Mouse (Mus musculus) CH12.LX (cell line): Measurements from ENCODE around the gene C1ql4. TPM values are rescaled to one million over a fixed set of nuclear protein-coding genes. Genes with fewer than 3 reads are reported as not detected.

Source experiments
- DNase-seq: peaks from one replicate; pipeline ENCODE4 v3.0.0-alpha.2; 2013; ENCODE audit errors: extremely low read depth
- H3K27ac ChIP-seq: 2 replicates; pipeline ENCODE4 v1.5.1; 2012; ENCODE audit warnings: low read depth, mild to moderate bottlenecking, control low read depth, moderate library complexity; ENCODE audit not compliant: insufficient read depth
- H3K27me3 ChIP-seq: replicated peaks from 2 replicates; pipeline ENCODE3; 2012; ENCODE audit warnings: inconsistent platforms
- H3K36me3 ChIP-seq, 2 experiments: replicated peaks in 1 of 2; 2 replicates each; pipeline versions ENCODE3 to v1.6.1; 2012; ENCODE audit warnings: inconsistent platforms in 1 of 2, low read length in 1 of 2, mild to moderate bottlenecking in 1 of 2, mixed read lengths in 1 of 2, moderate library complexity in 1 of 2; ENCODE audit not compliant: control insufficient read depth in 1 of 2, insufficient read depth in 1 of 2
- H3K4me1 ChIP-seq, 2 experiments: 2 replicates each; pipeline ENCODE4 v1.6.1; 2012; ENCODE audit warnings: inconsistent platforms in 1 of 2, moderate library complexity in 1 of 2; ENCODE audit not compliant: insufficient read depth in 2 of 2, control insufficient read depth in 1 of 2
- H3K4me2 ChIP-seq: 2 replicates; pipeline ENCODE4 v1.6.1; 2012; ENCODE audit warnings: low read depth, mild to moderate bottlenecking, control low read depth; ENCODE audit not compliant: poor library complexity, insufficient read depth, severe bottlenecking
- H3K4me3 ChIP-seq, 3 experiments: fragments of 150-350 bp in 1 of 3; sonication (generic) in 1 of 3; replicated peaks in 1 of 3; 2 replicates each; pipeline versions ENCODE3 to v1.5.1; 2011 to 2012; ENCODE audit warnings: low read depth in 2 of 3, low read length in 2 of 3, mild to moderate bottlenecking in 2 of 3, moderate library complexity in 2 of 3, control low read depth in 1 of 3, improper control_type of control experiment in 1 of 3, inconsistent platforms in 1 of 3, mixed read lengths in 1 of 3; ENCODE audit not compliant: poor library complexity in 1 of 3
- H3K79me2 ChIP-seq: replicated peaks from 2 replicates; pipeline ENCODE4 v1.6.1; 2012; ENCODE audit warnings: mild to moderate bottlenecking, moderate library complexity; ENCODE audit not compliant: control insufficient read depth, poor library complexity, insufficient read depth, severe bottlenecking; ENCODE audit errors: extremely low read depth
- H3K9ac ChIP-seq: 2 replicates; pipeline ENCODE4 v1.6.1; 2012; ENCODE audit warnings: low read depth, mild to moderate bottlenecking, control low read depth, moderate library complexity; ENCODE audit not compliant: insufficient read depth
- H3K9me3 ChIP-seq: replicated peaks from 2 replicates; pipeline ENCODE3; 2012; ENCODE audit warnings: low read length, inconsistent platforms, mixed read lengths
- BHLHE40 ChIP-seq: IDR thresholded peaks from 2 replicates; pipeline ENCODE4 v1.6.1; 2011; ENCODE audit warnings: mild to moderate bottlenecking, low read depth, low read length, improper control_type of control experiment
- CHD2 ChIP-seq: IDR thresholded peaks from 2 replicates; pipeline ENCODE4 v1.6.1; 2011; ENCODE audit warnings: low read length, improper control_type of control experiment
- CTCF ChIP-seq, 2 experiments: IDR thresholded peaks in 1 of 2; conservative IDR thresholded peaks in 1 of 2; 2 replicates each; pipeline ENCODE4 v1.5.1; 2011 to 2012; ENCODE audit warnings: low read depth in 2 of 2, low read length in 2 of 2, improper control_type of control experiment in 1 of 2, inconsistent platforms in 1 of 2, mild to moderate bottlenecking in 1 of 2, moderate library complexity in 1 of 2
- E2F4 ChIP-seq: IDR thresholded peaks from 2 replicates; pipeline ENCODE4 v1.6.1; 2011; ENCODE audit warnings: low read depth, low read length, improper control_type of control experiment; ENCODE audit not compliant: insufficient replicate concordance
- ELF1 ChIP-seq: IDR thresholded peaks from 2 replicates; pipeline ENCODE4 v1.6.1; 2014; ENCODE audit warnings: low read depth, mild to moderate bottlenecking, inconsistent platforms, low read length, improper control_type of control experiment
- EP300 ChIP-seq: IDR thresholded peaks from 2 replicates; pipeline ENCODE4 v1.6.1; 2011; ENCODE audit warnings: low read length, improper control_type of control experiment
- GABPA ChIP-seq: IDR thresholded peaks from 2 replicates; pipeline ENCODE4 v1.6.1; 2012; ENCODE audit warnings: low read depth, low read length, improper control_type of control experiment, inconsistent platforms; ENCODE audit not compliant: insufficient replicate concordance
- HCFC1 ChIP-seq: IDR thresholded peaks from 2 replicates; pipeline ENCODE4 v1.6.1; 2012; ENCODE audit warnings: low read depth, mild to moderate bottlenecking, inconsistent platforms, low read length, improper control_type of control experiment
- IRF4 ChIP-seq: IDR thresholded peaks from 2 replicates; pipeline ENCODE4 v1.6.1; 2014; ENCODE audit warnings: low read depth, mild to moderate bottlenecking, inconsistent platforms, low read length, improper control_type of control experiment
- JUN ChIP-seq: IDR thresholded peaks from 2 replicates; pipeline ENCODE4 v1.6.1; 2011; ENCODE audit warnings: low read depth, mild to moderate bottlenecking, low read length, improper control_type of control experiment, moderate library complexity; ENCODE audit not compliant: insufficient read depth
- JUND ChIP-seq: conservative IDR thresholded peaks from 2 replicates; pipeline ENCODE4 v1.6.1; 2011; ENCODE audit warnings: low read depth, low read length, improper control_type of control experiment
- KAT2A ChIP-seq: IDR thresholded peaks from 2 replicates; pipeline ENCODE4 v1.6.1; 2012; ENCODE audit warnings: low read length, improper control_type of control experiment, inconsistent platforms; ENCODE audit not compliant: insufficient replicate concordance
- MAFK ChIP-seq: IDR thresholded peaks from 2 replicates; pipeline ENCODE4 v1.6.1; 2011; ENCODE audit warnings: low read length, improper control_type of control experiment; ENCODE audit not compliant: insufficient replicate concordance
- MAX ChIP-seq: IDR thresholded peaks from 2 replicates; pipeline ENCODE4 v1.6.1; 2011; ENCODE audit warnings: low read length, improper control_type of control experiment
- MAZ ChIP-seq: IDR thresholded peaks from 2 replicates; pipeline ENCODE4 v1.6.1; 2012; ENCODE audit warnings: low read depth, mild to moderate bottlenecking, inconsistent platforms, low read length, improper control_type of control experiment, moderate library complexity
- MXI1 ChIP-seq: IDR thresholded peaks from 2 replicates; pipeline ENCODE4 v1.6.1; 2011; ENCODE audit warnings: mild to moderate bottlenecking, low read depth, low read length, improper control_type of control experiment
- MYC ChIP-seq: IDR thresholded peaks from 2 replicates; pipeline ENCODE4 v1.6.1; 2011; ENCODE audit warnings: low read depth, mild to moderate bottlenecking, improper control_type of control experiment, low read length
- NRF1 ChIP-seq: IDR thresholded peaks from 2 replicates; pipeline ENCODE4 v1.6.1; 2014; ENCODE audit warnings: low read depth, mild to moderate bottlenecking, inconsistent platforms, low read length, improper control_type of control experiment, moderate library complexity
- PAX5 ChIP-seq: IDR thresholded peaks from 2 replicates; pipeline ENCODE4 v1.6.1; 2012; ENCODE audit warnings: low read length, inconsistent platforms, mixed read lengths
- POLR2AphosphoS2 ChIP-seq: IDR thresholded peaks from 2 replicates; pipeline ENCODE4 v1.6.1; 2011; ENCODE audit warnings: low read depth, low read length, improper control_type of control experiment
- RAD21 ChIP-seq: IDR thresholded peaks from 2 replicates; pipeline ENCODE4 v1.6.1; 2011; ENCODE audit warnings: low read depth, mild to moderate bottlenecking, low read length, improper control_type of control experiment, moderate library complexity
- RCOR1 ChIP-seq: conservative IDR thresholded peaks from 2 replicates; pipeline ENCODE4 v1.6.1; 2012; ENCODE audit warnings: low read depth, mild to moderate bottlenecking, inconsistent platforms, low read length, improper control_type of control experiment
- SIN3A ChIP-seq: IDR thresholded peaks from 2 replicates; pipeline ENCODE4 v1.6.1; 2012; ENCODE audit warnings: low read length, improper control_type of control experiment, inconsistent platforms
- SMC3 ChIP-seq: IDR thresholded peaks from 2 replicates; pipeline ENCODE4 v1.6.1; 2011; ENCODE audit warnings: low read depth, low read length, improper control_type of control experiment
- TBP ChIP-seq: conservative IDR thresholded peaks from 2 replicates; pipeline ENCODE4 v1.6.1; 2011; ENCODE audit warnings: low read depth, low read length, improper control_type of control experiment
- TCF12 ChIP-seq: IDR thresholded peaks from 2 replicates; pipeline ENCODE4 v1.6.1; 2014; ENCODE audit warnings: low read depth, mild to moderate bottlenecking, inconsistent platforms, low read length, improper control_type of control experiment
- UBTF ChIP-seq: IDR thresholded peaks from 2 replicates; pipeline ENCODE4 v1.6.1; 2012; ENCODE audit warnings: low read depth, mild to moderate bottlenecking, inconsistent platforms, low read length, improper control_type of control experiment, moderate library complexity
- USF1 ChIP-seq: IDR thresholded peaks from 2 replicates; pipeline ENCODE4 v1.6.1; 2014; ENCODE audit warnings: low read depth, mild to moderate bottlenecking, inconsistent platforms, low read length, improper control_type of control experiment
- USF2 ChIP-seq: conservative IDR thresholded peaks from 2 replicates; pipeline ENCODE4 v1.6.1; 2011; ENCODE audit warnings: low read depth, low read length, improper control_type of control experiment
- ZKSCAN1 ChIP-seq: IDR thresholded peaks from 2 replicates; pipeline ENCODE4 v1.6.1; 2012; ENCODE audit warnings: low read depth, inconsistent platforms, low read length, improper control_type of control experiment, borderline replicate concordance
- ZMIZ1 ChIP-seq: IDR thresholded peaks from 2 replicates; pipeline ENCODE4 v1.6.1; 2012; ENCODE audit warnings: low read depth, mild to moderate bottlenecking, inconsistent platforms, low read length, improper control_type of control experiment
- ZNF384 ChIP-seq: IDR thresholded peaks from 2 replicates; pipeline ENCODE4 v1.6.1; 2012; ENCODE audit warnings: low read depth, low read length, improper control_type of control experiment, inconsistent platforms
- dilution Hi-C: fragments of 300-500 bp; cut with MboI; formaldehyde crosslinking; loops from 2 replicates; pipeline ENCODE4 v1.14.3; 2020; ENCODE audit warnings: low sequenced_read_pairs; ENCODE audit not compliant: extremely low pct_unique_long_range_greater_than_20kb, extremely low pct_ligation_motif_present
- in situ Hi-C: fragments of 300-500 bp; cut with MboI; formaldehyde crosslinking; loops from 3 replicates; pipeline ENCODE4 v1.14.3; 2019; ENCODE audit warnings: low sequenced_read_pairs, low pct_ligation_motif_present, low pct_unique_long_range_greater_than_20kb, mixed read lengths
- polyA plus RNA-seq: library from polyadenylated mRNA; unstranded; fragments of >175 nt; gene quantifications from 2 replicates; pipeline ENCODE4 v1.2.1, GENCODE M21; 2012; ENCODE audit warnings: low read depth; ENCODE audit not compliant: insufficient read length
- total RNA-seq, 2 experiments: library from RNA; depleted of rRNA; stranded (reverse); fragments of 300-350 nt in 1 of 2; fragments of >200 nt in 1 of 2; gene quantifications; 2 replicates each; pipeline ENCODE4 v1.2.3; 2012 to 2014

C1ql4 gene
- total and polyA plus RNA-seq, 3 experiments: not detected

- no peak overlapping the region for H3K4me3 ChIP-seq
- dilution Hi-C loops: no loop called here
- no peaks in the 10 kb centered on the region for H3K79me2 ChIP-seq
- H3K36me3 ChIP-seq: peaks cover 2 to 36% of the 10 kb centered on the region in 2 experiments
- peaks cover 0 to 16% of the 10 kb centered on the region in 2 experiments; a peak in 2 of 4 replicates for H3K4me1 ChIP-seq
- H3K27me3 ChIP-seq: no peaks in the 10 kb centered on the region
- no peak for DNase-seq
- no peak for TF ChIP-seq KAT2A
- no peak for TF ChIP-seq CTCF (conservative IDR thresholded peaks at IDR 0.05 in 1 of 2, IDR thresholded peaks at IDR 0.05 in 1 of 2; ENCODE audit: low read depth in 2 of 2, low read length in 2 of 2)
- TF ChIP-seq MXI1: no peak
- TF ChIP-seq CHD2: no peak
- no peak for TF ChIP-seq ELF1
- TF ChIP-seq SMC3: no peak
- TF ChIP-seq TBP: no peak
- no peak for TF ChIP-seq NRF1
- TF ChIP-seq UBTF: no peak
- TF ChIP-seq PAX5: no peak
- no peak for TF ChIP-seq IRF4
- no peak for TF ChIP-seq HCFC1
- no peak for TF ChIP-seq RCOR1
- TF ChIP-seq MAZ: no peak
- no peak for TF ChIP-seq MAX
- no peak for TF ChIP-seq TCF12
- no peak for TF ChIP-seq MAFK
- H3K9ac ChIP-seq: no peak overlapping the region
- H3K4me2 ChIP-seq: no peak overlapping the region
- peaks cover 3% of the 10 kb centered on the region for H3K9me3 ChIP-seq
- in situ Hi-C loops: no loop called here
- no peak overlapping the region for H3K27ac ChIP-seq
Observed at GRCm38 (mm10) chr15:99105238-99105637, 17.6 kb upstream of the C1ql4 start.

- dilution Hi-C loops (no loop called here), in situ Hi-C loops (no loop called here)
- H3K4me2 ChIP-seq: peak overlapping the region; percentile 60
- peaks cover 0 to 18% of the 10 kb centered on the region in 2 experiments for H3K36me3 ChIP-seq
- H3K27ac ChIP-seq: no peak overlapping the region
- H3K4me3 ChIP-seq: peak overlapping the region; percentile 46 to 64 (median 55)
- no peak overlapping the region for H3K9ac ChIP-seq
- H3K79me2 ChIP-seq: no peaks in the 10 kb centered on the region
- H3K9me3 ChIP-seq: peaks cover 3% of the 10 kb centered on the region
- H3K4me1 ChIP-seq: peaks cover 0 to 20% of the 10 kb centered on the region in 2 experiments; a peak in 2 of 4 replicates
- H3K27me3 ChIP-seq: no peaks in the 10 kb centered on the region
- DNase-seq: peak; percentile 57
- TF ChIP-seq USF2 (no peak), RCOR1 (no peak), JUN (no peak), ZKSCAN1 (no peak), NRF1 (no peak), HCFC1 (no peak), SIN3A (no peak), MYC (0 out of 2 replicates have a peak, but pooled peaks have one; percentile 74), JUND (no peak), EP300 (no peak), BHLHE40 (no peak), KAT2A (no peak), USF1 (no peak), CHD2 (no peak), E2F4 (no peak), POLR2AphosphoS2 (no peak), TBP (0 out of 2 replicates have a peak, but pooled peaks have one; percentile 15), GABPA (no peak), MXI1 (no peak), CTCF (conservative IDR thresholded peaks at IDR 0.05 in 1 of 2, IDR thresholded peaks at IDR 0.05 in 1 of 2; ENCODE audit: low read depth in 2 of 2, low read length in 2 of 2) (peak in 1 of 2 experiments; percentile 50; a peak in 3 of 4 replicates), ZNF384 (no peak), MAFK (no peak), ZMIZ1 (no peak), MAX (peak; percentile 63), RAD21 (peak; percentile 19)
Observed at GRCm38 (mm10) chr15:99099984-99100383, 12.4 kb upstream of the C1ql4 start.
